Mouse (Mus musculus) embryonic fibroblast, embryonic 13.5 days (primary cell): ENCODE measurements around the gene Rgs1. TPM values are rescaled to one million over a fixed set of nuclear protein-coding genes. Genes with fewer than 3 reads are reported as not detected.

Experiments
- H3K27ac ChIP-seq: 2 replicates; pipeline ENCODE4 v1.5.1; 2012; ENCODE audit warnings: low read length, control low read depth, inconsistent platforms; ENCODE audit not compliant: insufficient read depth
- H3K4me1 ChIP-seq: 2 replicates; pipeline ENCODE4 v1.6.1; 2011; ENCODE audit warnings: low read length; ENCODE audit not compliant: control insufficient read depth, insufficient read depth
- H3K4me3 ChIP-seq: 2 replicates; pipeline ENCODE4 v1.5.1; 2011; ENCODE audit warnings: mild to moderate bottlenecking, control low read depth, low read length; ENCODE audit not compliant: insufficient read depth
- CTCF ChIP-seq: IDR thresholded peaks from 2 replicates; pipeline ENCODE4 v1.5.1; 2011; ENCODE audit warnings: mild to moderate bottlenecking, control low read depth, low read length, moderate library complexity, borderline replicate concordance; ENCODE audit not compliant: insufficient read depth
- POLR2A ChIP-seq: IDR thresholded peaks from 2 replicates; pipeline ENCODE4 v1.6.1; 2011; ENCODE audit warnings: low read depth, mild to moderate bottlenecking, control low read depth, low read length, moderate library complexity
- polyA plus RNA-seq: library from polyadenylated mRNA; stranded (reverse); fragments of >200 nt; gene quantifications from 2 replicates; pipeline ENCODE4 v1.2.4, GENCODE M21; 2011; ENCODE audit warnings: low read depth; ENCODE audit not compliant: missing spikeins, insufficient read length

The Rgs1 gene
- polyA plus RNA-seq, 1 experiment: 0.37 TPM

DNA sequence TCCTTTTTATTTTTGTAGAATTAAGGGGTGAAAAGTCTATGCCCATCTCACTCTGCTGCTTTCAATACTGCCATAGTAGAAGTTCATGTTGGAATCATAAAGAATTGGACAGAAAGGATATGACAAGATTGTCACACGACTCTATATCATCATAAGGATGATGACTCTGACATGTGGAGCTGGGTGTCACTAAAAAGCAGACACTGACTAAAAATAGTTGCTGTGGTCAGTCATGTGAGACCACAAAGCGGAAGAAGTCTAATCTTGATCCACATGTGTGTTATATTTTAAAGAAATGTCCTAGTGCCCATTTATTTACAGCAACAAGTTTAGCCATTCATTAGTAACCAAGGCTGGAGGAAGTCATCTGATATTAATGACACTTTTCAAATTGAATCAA lies 48.5 kb downstream of the Rgs1 start:
- TF ChIP-seq CTCF (no peak), POLR2A (no peak)
- Histone ChIP-seq H3K4me3 (no peak overlapping the region), H3K27ac (no peak overlapping the region), H3K4me1 (no peaks in the 10 kb centered on the region)

- no peaks in the 10 kb centered on the region for H3K4me1 ChIP-seq
- TF ChIP-seq POLR2A (no peak), CTCF (no peak)
- no peak overlapping the region for H3K4me3 ChIP-seq
- H3K27ac ChIP-seq: no peak overlapping the region
Observed at GRCm38 (mm10) chr1:144199538-144199937, 49.5 kb downstream of the Rgs1 start.

DNA sequence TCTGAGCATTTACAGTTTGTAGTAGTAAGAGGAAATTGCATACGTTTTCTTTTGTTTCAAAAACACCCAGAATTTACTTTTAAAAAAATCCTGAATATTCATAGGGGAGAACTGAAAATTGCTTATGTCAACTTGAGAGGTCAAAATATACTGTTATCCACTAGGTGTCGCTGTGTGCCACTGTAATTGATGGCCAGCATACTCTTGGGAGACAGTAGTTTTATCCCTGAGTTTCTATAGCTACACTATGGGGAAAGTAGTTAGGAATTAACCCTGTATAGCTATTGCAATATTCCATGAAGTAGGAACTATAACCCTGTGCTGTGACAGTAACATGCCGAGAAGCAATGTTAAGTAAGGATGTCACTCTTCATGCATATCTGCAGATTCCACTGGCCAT lies 51.4 kb downstream of the Rgs1 start:
- TF ChIP-seq CTCF (no peak), POLR2A (no peak)
- no peaks in the 10 kb centered on the region for H3K4me1 ChIP-seq
- no peak overlapping the region for H3K27ac ChIP-seq
- no peak overlapping the region for H3K4me3 ChIP-seq

Other genes with a start within 250 kb of the Rgs1 start
- 5.5 and 16.5 TPM in 2 replicates for gene Rgs2, start 245.1 kb downstream of the Rgs1 start, polyA plus RNA-seq
- not detected in 2 replicates for gene Rgs13, start 71.9 kb downstream of the Rgs1 start, polyA plus RNA-seq